Mouse (Mus musculus): ENCODE measurements around the gene Zfp879. TPM values are rescaled to one million over a fixed set of nuclear protein-coding genes. Genes with fewer than 3 reads are reported as not detected.

The Zfp879 gene
- 1.1 and 1.8 TPM in 2 replicates for polyA plus RNA-seq (2016; fragmentation: Nextera tagmentation; extraction: Ambion mirVana)

GRCm38 (mm10) chr11:50841023-50841735, at the start of gene Zfp879:
Gene Zfp879 (minus strand): TSS chr11:50841552.
- Histone ChIP-seq H3K27ac (replicated peaks) (peak within 1 kb of the TSS; percentile 50; the same call in 1 of the 2 replicates), H3K4me2 (replicated peaks) (peak within 1 kb of the TSS; percentile 61), H3K4me3 (peak within 1 kb of the TSS; percentile 41), H3K36me3 (no peaks in the 10 kb centered on the region), H3K4me1 (peaks cover 7% of the 10 kb centered on the region; the same call in 1 of the 2 replicates), H3K9ac (replicated peaks) (peak within 1 kb of the TSS; percentile 63), H3K9me3 (no peaks in the 10 kb centered on the region), H3K27me3 (peaks cover 7% of the 10 kb centered on the region; the same call in 1 of the 2 replicates)
- 22% methylated on average over 22 of the region's 22 CpGs for WGBS
- ATAC-seq (ENCODE audit: low FRiP score, low read depth): peak; percentile 96

GRCm38 (mm10) chr11:50887390-50888128, 46.2 kb upstream of the Zfp879 start, which contains the start of gene Zfp454:
Gene Zfp454 (minus strand): TSS chr11:50887651.
- WGBS: 6% methylated on average over 26 of the region's 26 CpGs
- Histone ChIP-seq H3K4me3 (peak within 1 kb of the TSS; percentile 47), H3K4me1 (peaks cover 15% of the 10 kb centered on the region), H3K9ac (replicated peaks) (peak within 1 kb of the TSS; percentile 65), H3K27me3 (no peaks in the 10 kb centered on the region), H3K27ac (replicated peaks) (peak within 1 kb of the TSS; percentile 78), H3K36me3 (peaks cover 27% of the 10 kb centered on the region), H3K9me3 (peaks cover 4% of the 10 kb centered on the region; the same call in 1 of the 2 replicates), H3K4me2 (replicated peaks) (peak within 1 kb of the TSS; percentile 75)
- ATAC-seq (ENCODE audit: low FRiP score, low read depth): peak; percentile 95

- ATAC-seq (ENCODE audit: low FRiP score, low read depth): peak; percentile 48
- no peaks in the 10 kb centered on the region for H3K27me3 ChIP-seq
- H3K9ac ChIP-seq (replicated peaks): peak overlapping the region; percentile 65
- peaks cover 33% of the 10 kb centered on the region for H3K36me3 ChIP-seq
- H3K4me2 ChIP-seq (replicated peaks): peak overlapping the region; percentile 75
- 24% methylated on average over 10 of the region's 10 CpGs for WGBS
- peak overlapping the region; percentile 78 for H3K27ac ChIP-seq (replicated peaks)
- peak overlapping the region; percentile 47 for H3K4me3 ChIP-seq
- H3K4me1 ChIP-seq: peaks cover 15% of the 10 kb centered on the region
- H3K9me3 ChIP-seq: no peaks in the 10 kb centered on the region; the same call in 1 of the 2 replicates
These were observed 45.6 kb upstream of the Zfp879 start for GRCm38 (mm10) chr11:50886933-50887293.

GRCm38 (mm10) chr11:50886231-50886932, 45.0 kb upstream of the Zfp879 start:
- no peaks in the 10 kb centered on the region; the same call in 1 of the 2 replicates for H3K9me3 ChIP-seq
- H3K36me3 ChIP-seq: peaks cover 38% of the 10 kb centered on the region
- H3K4me2 ChIP-seq (replicated peaks): peak overlapping the region; percentile 75
- no peak overlapping the region for H3K27ac ChIP-seq (replicated peaks)
- H3K9ac ChIP-seq (replicated peaks): peak overlapping the region; percentile 65
- peaks cover 15% of the 10 kb centered on the region for H3K4me1 ChIP-seq
- H3K27me3 ChIP-seq: no peaks in the 10 kb centered on the region
- peak overlapping the region; percentile 47 for H3K4me3 ChIP-seq
- 51% methylated on average over 8 of the region's 8 CpGs for WGBS
- peak; percentile 5; the same call in 1 of the 2 replicates for ATAC-seq (ENCODE audit: low FRiP score, low read depth)

GRCm38 (mm10) chr11:50883756-50884155, 42.4 kb upstream of the Zfp879 start:
- Histone ChIP-seq H3K4me3 (no peak overlapping the region), H3K27me3 (no peaks in the 10 kb centered on the region), H3K36me3 (peaks cover 63% of the 10 kb centered on the region), H3K4me1 (peaks cover 15% of the 10 kb centered on the region), H3K9ac (replicated peaks) (no peak overlapping the region), H3K27ac (replicated peaks) (no peak overlapping the region), H3K4me2 (replicated peaks) (no peak overlapping the region), H3K9me3 (no peaks in the 10 kb centered on the region; the same call in 1 of the 2 replicates)
- WGBS: 95% methylated on average over 3 of the region's 3 CpGs
- no peak for ATAC-seq (ENCODE audit: low FRiP score, low read depth)

GRCm38 (mm10) chr11:50878641-50879040, 37.3 kb upstream of the Zfp879 start:
- no peak overlapping the region for H3K4me3 ChIP-seq
- no peak for ATAC-seq (ENCODE audit: low FRiP score, low read depth)
- no peaks in the 10 kb centered on the region for H3K4me1 ChIP-seq
- no peak overlapping the region for H3K9ac ChIP-seq (replicated peaks)
- no peak overlapping the region for H3K4me2 ChIP-seq (replicated peaks)
- WGBS: 96% methylated on average over 3 of the region's 3 CpGs
- peaks cover 96% of the 10 kb centered on the region for H3K36me3 ChIP-seq
- no peak overlapping the region for H3K27ac ChIP-seq (replicated peaks)
- H3K27me3 ChIP-seq: no peaks in the 10 kb centered on the region
- peaks cover 22% of the 10 kb centered on the region for H3K9me3 ChIP-seq

- Histone ChIP-seq H3K27ac (replicated peaks) (no peak overlapping the region), H3K4me1 (peaks cover 14% of the 10 kb centered on the region), H3K27me3 (peaks cover 63% of the 10 kb centered on the region), H3K9ac (replicated peaks) (peak overlapping the region; percentile 43), H3K4me2 (replicated peaks) (peak overlapping the region; percentile 92), H3K9me3 (no peaks in the 10 kb centered on the region), H3K36me3 (no peaks in the 10 kb centered on the region), H3K4me3 (peak overlapping the region; percentile 48)
- WGBS: under 1% methylated on average over 72 of the region's 72 CpGs
- ATAC-seq (ENCODE audit: low FRiP score, low read depth): peak; percentile 41; the same call in 1 of the 2 replicates
These were observed 9.7 kb upstream of the Zfp879 start for GRCm38 (mm10) chr11:50850989-50851601.

GRCm38 (mm10) chr11:50850177-50850735, 8.9 kb upstream of the Zfp879 start, which contains the start of gene Grm6:
Gene Grm6 (plus strand): TSS chr11:50850685.
- 3% methylated on average over 11 of the region's 11 CpGs for WGBS
- Histone ChIP-seq H3K4me2 (replicated peaks) (peak within 1 kb of the TSS; percentile 92), H3K4me1 (peaks cover 14% of the 10 kb centered on the region), H3K9me3 (no peaks in the 10 kb centered on the region), H3K9ac (replicated peaks) (peak within 1 kb of the TSS; percentile 43), H3K27ac (replicated peaks) (no peak within 1 kb of the TSS), H3K27me3 (peaks cover 65% of the 10 kb centered on the region), H3K36me3 (no peaks in the 10 kb centered on the region), H3K4me3 (peak within 1 kb of the TSS; percentile 48)
- no peak for ATAC-seq (ENCODE audit: low FRiP score, low read depth)

- no peaks in the 10 kb centered on the region for H3K36me3 ChIP-seq
- no peak overlapping the region for H3K9ac ChIP-seq (replicated peaks)
- H3K4me2 ChIP-seq (replicated peaks): no peak overlapping the region
- 15% methylated on average over 10 of the region's 10 CpGs for WGBS
- no peak for ATAC-seq (ENCODE audit: low FRiP score, low read depth)
- H3K4me1 ChIP-seq: peaks cover 14% of the 10 kb centered on the region
- H3K27ac ChIP-seq (replicated peaks): no peak overlapping the region
- H3K27me3 ChIP-seq: peaks cover 70% of the 10 kb centered on the region
- no peaks in the 10 kb centered on the region for H3K9me3 ChIP-seq
- no peak overlapping the region for H3K4me3 ChIP-seq
These were observed 8.0 kb upstream of the Zfp879 start for GRCm38 (mm10) chr11:50849310-50849709.

GRCm38 (mm10) chr11:50848520-50849137, 7.3 kb upstream of the Zfp879 start:
- 27% methylated on average over 3 of the region's 3 CpGs for WGBS

GRCm38 (mm10) chr11:50847047-50847446, 5.7 kb upstream of the Zfp879 start:
- Histone ChIP-seq H3K36me3 (no peaks in the 10 kb centered on the region), H3K4me2 (replicated peaks) (no peak overlapping the region), H3K9ac (replicated peaks) (no peak overlapping the region), H3K27ac (replicated peaks) (no peak overlapping the region), H3K4me1 (peaks cover 14% of the 10 kb centered on the region), H3K4me3 (no peak overlapping the region), H3K9me3 (no peaks in the 10 kb centered on the region), H3K27me3 (peaks cover 57% of the 10 kb centered on the region)
- 79% methylated on average over 5 of the region's 5 CpGs for WGBS
- no peak for ATAC-seq (ENCODE audit: low FRiP score, low read depth)

More at GRCm38 (mm10) chr11:50848520-50849137, 7.3 kb upstream of the Zfp879 start:
- no peak overlapping the region for H3K4me3 ChIP-seq
- peaks cover 70% of the 10 kb centered on the region for H3K27me3 ChIP-seq
- no peak overlapping the region for H3K27ac ChIP-seq (replicated peaks)
- no peaks in the 10 kb centered on the region for H3K36me3 ChIP-seq
- no peak for ATAC-seq (ENCODE audit: low FRiP score, low read depth)
- H3K4me2 ChIP-seq (replicated peaks): no peak overlapping the region
- H3K4me1 ChIP-seq: peaks cover 14% of the 10 kb centered on the region
- no peak overlapping the region for H3K9ac ChIP-seq (replicated peaks)
- H3K9me3 ChIP-seq: no peaks in the 10 kb centered on the region

All from midbrain, embryonic 12.5 days (tissue).